Mouse (Mus musculus): Measurements from ENCODE around the gene Fam110a.

Gene Fam110a

GRCm38 (mm10) chr2:151979470-151980354, at the start of gene Fam110a:
Gene Fam110a (minus strand): TSS chr2:151980219.
- DNase-seq (ENCODE audit: low read depth, low spot score): peak; percentile 74

DNA sequence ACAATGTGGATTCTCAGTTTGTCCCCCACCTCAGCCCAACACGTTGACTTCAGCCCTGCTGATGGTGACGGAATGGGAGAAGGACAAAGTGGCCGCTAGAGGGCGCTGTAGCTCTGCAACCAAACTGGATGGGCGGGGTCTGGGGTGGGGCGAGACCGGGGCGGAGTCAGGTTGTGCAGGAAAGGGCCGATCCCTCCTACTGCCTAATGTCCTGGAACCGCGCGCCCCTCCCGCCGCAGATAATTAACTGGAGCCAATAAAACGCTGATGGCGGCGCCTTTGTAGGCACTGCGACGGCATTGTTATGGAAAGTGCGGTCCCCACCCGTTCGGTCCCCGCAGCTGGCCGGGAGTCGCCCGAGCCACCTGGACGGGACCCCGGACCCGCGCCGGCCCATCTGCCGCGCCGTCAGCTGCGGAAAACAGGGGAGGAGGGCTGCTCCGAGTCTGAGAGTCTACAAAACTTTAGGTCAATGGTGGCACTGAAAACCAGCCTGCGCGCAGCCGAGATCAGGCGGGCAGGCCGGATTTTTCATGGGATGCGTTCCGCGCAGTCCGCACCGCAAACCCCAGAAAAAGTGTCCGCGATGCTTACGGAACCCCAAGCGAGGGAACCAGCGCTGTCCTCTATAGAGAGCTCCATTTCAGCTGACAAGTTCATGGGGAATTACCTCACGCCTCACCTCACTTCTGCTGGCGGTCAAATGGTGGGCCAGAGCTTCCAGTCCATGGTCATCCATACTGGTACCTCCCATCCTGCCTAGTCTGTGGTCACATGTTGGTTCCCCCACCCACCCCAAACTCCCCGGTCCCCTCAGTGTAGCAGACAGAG, 49.4 kb upstream of the Fam110a start:
- DNase-seq (ENCODE audit: low read depth, low spot score): peak; percentile 73

DNA sequence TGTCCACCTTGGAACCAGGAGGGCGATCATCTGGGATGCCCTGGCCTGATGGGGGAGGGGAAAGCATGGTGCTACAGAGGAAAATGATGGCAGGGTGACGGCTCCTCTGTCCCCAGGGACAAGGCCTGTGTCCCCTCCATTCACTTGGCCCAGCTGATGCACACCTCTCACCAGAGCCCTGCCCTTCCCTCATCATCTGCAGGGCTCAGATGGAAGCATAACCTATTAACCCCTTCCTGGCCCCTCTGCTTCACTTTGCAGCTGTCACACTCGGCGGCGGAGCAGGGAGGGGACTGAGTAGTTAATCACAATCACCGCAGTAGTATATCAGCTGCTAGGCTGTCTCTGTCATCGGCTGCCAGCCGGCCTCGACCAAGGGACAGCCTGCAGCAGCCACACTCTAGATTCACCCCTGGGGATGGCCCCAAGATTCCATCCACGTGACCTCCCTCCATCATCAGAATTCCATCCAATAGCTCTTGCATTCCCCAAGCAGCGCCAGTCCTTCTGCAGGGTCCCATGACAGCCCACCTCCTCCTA, 44.9 kb upstream of the Fam110a start:
- DNase-seq (ENCODE audit: low read depth, low spot score): no peak

DNA sequence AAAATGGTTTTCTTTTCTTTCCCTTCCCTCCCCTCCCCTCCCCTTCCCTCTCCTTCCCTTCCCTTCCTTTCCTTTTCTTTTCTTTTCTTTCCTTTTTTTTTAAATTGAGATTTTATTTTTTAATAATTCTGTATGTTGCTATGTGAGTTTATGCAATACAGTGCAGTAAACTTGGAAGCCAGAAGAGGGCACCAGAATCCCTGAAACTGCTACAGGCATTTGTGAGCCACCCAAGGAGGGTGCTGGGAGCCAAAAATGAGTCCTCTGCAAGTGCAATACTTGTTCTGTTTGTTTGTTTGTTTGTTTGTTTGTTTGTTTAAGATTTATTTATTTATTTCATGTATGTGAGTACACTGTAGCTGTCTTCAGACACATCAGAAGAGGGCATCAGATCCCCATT, 42.0 kb upstream of the Fam110a start:
- DNase-seq (ENCODE audit: low read depth, low spot score): no peak

DNA sequence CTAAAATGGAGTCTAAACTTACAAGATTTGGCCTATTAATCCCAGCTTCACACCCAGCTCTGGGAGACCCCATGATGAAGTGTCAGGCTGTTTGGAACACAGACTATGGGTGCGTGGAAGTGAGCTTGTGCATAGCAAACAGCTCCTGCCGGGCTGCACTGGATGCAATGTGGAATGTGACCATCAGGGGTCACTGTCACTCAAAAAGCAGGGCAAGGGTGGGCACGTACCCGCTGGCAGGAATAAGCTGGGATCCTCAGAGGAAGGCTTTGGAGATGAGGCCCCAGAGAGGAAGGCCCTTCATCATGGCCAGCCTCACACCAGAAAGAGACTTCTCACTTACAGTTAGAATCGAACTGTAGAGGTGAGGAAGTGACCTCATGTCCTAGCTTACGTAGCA, 40.2 kb upstream of the Fam110a start:
- no peak for DNase-seq (ENCODE audit: low read depth, low spot score)

- no peak for DNase-seq (ENCODE audit: low read depth, low spot score)
These were observed 36.6 kb upstream of the Fam110a start for GRCm38 (mm10) chr2:152016666-152017065.

DNA sequence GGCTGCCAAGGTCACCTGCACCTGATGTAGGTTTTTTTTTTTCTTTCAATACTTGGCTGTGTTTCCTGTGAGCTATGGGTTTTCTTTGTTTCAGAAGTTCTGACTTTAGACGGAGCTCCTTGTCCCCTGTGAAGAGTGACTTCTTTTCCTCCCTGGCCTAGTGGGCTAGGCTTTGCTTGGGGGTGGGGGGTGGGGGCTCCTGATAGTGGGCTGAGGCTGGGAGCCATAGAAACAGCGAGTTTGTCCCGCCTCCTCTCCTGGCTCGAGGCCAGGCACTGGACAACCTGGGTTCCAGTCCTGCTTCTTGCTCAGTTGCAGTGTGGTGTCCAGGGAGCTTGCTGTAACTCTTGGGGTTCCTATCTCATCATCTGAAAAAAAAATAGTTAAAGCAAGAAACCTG, 36.0 kb upstream of the Fam110a start:
- DNase-seq (ENCODE audit: low read depth, low spot score): no peak

- no peak for DNase-seq (ENCODE audit: low read depth, low spot score)
These were observed 32.7 kb upstream of the Fam110a start for GRCm38 (mm10) chr2:152012701-152013100.

DNA sequence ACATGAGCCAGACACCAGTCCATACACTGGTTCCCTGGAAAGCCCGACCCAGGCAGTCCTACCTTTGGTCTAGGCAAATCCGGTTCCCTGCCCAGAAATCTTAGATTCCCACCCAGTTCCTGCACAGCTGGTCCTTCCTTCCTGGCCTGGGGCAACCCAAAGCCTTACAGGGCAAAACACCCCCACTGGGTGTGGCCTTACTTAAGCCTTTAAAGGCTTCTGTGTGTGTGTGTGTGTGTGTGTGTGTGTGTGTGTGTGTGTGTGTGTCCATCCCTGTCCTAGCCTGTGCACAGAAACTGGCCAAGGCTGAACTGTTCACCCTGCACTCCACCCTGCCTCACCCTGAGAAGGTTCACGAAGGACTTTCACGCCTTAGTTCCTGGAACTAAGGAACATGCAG, 32.2 kb upstream of the Fam110a start:
- DNase-seq (ENCODE audit: low read depth, low spot score): no peak

DNA sequence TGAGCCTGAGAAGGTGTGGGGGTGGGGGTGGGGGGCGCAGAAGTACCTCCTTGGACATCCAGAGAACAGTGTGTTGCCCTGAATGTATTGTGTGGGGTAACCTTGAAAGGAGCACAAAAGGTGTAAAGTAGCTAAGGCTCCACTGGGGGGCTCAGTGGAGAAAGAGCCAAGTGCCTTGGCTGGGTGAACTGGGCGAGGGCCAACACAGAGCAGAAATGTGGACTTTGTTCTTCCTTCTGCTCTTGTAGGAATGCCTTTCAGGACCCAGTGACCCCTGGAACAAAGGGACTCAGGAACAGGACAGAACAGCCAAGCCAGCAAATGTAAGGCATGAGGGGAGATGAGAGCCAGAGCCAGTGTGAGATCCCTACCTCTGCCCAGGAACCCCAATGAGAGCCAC, 31.7 kb upstream of the Fam110a start:
- DNase-seq (ENCODE audit: low read depth, low spot score): no peak

GRCm38 (mm10) chr2:152010661-152011060, 30.6 kb upstream of the Fam110a start:
- no peak for DNase-seq (ENCODE audit: low read depth, low spot score)

DNA sequence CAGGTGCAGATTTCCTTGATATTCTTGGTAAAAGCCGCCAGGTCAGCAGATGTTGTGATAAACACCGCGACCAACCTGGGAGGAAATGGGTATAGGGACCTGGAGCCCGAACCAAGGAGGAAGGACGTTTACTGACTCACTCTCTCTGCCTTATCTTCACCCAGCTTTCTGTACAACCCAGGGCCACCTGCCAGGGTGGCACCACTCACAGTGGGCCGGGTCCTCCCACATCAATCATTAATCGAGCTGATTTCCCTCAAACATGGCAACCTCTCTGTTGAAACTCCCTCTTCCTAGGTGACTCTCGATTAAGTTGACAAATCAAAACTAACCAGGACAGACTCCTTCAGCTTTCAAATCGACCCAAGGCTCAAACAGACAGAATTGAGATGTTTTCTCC, 30.2 kb upstream of the Fam110a start:
- DNase-seq (ENCODE audit: low read depth, low spot score): no peak

GRCm38 (mm10) chr2:152009061-152009779, 29.2 kb upstream of the Fam110a start:
- DNase-seq (ENCODE audit: low read depth, low spot score): no peak

DNA sequence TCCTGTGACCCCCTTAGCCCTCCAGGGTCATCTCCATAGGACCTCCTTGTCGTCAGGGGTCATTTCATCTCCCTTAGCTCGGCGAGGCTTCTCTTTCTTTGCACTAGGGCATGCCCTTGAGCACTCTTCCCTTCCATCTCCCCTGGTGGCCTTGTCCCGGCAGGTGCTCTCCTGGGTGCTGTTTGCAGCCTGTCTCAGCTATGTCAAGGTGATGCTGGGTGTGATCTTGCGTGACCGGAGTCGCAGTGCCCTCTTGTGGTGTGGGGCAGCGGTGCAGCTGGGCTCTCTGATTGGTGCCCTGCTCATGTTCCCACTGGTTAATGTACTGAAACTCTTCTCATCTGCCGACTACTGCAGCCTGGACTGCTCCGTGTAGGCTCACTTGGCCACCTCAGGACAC, 27.8 kb upstream of the Fam110a start:
- DNase-seq (ENCODE audit: low read depth, low spot score): no peak

- no peak for DNase-seq (ENCODE audit: low read depth, low spot score)
These were observed 22.5 kb upstream of the Fam110a start for GRCm38 (mm10) chr2:152002529-152002928.

DNA sequence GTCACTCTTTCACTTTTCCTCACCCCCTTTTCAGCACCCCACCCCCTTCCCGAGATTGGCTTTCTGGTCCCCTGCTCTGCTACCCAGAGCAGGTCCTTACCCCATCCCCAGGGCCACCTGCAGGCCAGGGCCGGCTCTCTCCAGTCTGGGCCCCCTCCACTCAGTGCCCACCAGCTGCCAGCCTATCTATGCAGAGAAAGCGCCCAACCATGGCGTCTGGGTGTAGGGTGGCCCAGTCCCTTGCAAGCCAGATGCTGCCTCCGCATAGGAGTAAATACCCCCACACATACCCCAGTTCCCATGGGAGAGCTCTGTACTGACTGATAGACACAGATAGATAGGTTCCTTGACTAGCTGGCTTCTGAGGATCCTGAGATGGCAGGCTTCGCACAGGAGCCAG, 20.7 kb upstream of the Fam110a start:
- DNase-seq (ENCODE audit: low read depth, low spot score): no peak

DNA sequence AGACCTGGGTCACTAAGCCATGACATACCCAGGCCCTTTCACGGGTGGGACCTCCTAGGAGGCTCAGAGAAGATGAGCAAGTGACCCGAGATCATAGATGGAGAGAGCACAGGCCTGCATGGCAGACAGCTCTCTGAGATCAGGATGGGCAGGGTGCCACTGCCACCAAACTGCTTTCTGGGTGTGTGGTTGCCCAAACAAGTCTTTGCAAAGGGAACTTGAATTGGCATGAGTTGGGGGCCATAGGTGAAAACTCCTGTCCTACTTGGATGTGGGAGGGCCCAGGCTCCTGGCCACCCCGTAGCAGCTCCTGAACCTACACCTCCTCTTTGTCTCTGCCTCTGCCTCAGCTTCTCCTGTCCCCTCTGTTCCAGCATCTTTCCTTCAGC, 20.3 kb upstream of the Fam110a start:
- DNase-seq (ENCODE audit: low read depth, low spot score): no peak

DNA sequence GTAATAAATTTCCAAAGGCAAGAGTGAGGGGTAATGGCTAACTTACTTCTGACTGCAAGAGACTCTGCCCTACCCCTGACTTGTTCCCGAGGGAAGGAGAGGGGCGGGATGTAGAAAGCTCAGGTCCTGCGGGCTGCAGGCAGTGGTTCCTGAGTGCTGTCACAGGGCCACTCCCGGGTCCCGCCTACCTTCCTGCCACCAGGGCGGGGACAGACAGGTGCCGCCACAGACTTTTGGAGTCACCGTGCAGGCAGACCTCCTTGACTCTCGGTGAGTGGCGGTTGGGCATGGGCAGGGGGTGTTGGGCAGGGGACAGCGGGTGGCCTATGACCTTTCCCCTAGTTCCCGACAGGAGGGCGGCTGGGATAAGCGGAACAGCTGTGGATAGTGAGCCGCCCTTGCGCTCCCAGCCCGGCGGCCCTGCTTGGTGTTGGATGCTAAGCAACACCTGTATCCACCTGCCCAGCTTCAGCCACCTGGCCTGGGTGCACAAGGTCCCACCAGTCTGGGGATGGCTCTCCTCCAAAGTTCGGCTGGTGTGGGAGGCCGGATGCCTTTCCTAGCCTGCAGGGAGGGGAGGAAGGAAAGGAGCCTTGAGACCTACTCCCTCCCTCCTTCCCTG, 19.8 kb upstream of the Fam110a start:
- no peak for DNase-seq (ENCODE audit: low read depth, low spot score)

- DNase-seq (ENCODE audit: low read depth, low spot score): no peak
These were observed 18.9 kb upstream of the Fam110a start for GRCm38 (mm10) chr2:151998932-151999331.

DNA sequence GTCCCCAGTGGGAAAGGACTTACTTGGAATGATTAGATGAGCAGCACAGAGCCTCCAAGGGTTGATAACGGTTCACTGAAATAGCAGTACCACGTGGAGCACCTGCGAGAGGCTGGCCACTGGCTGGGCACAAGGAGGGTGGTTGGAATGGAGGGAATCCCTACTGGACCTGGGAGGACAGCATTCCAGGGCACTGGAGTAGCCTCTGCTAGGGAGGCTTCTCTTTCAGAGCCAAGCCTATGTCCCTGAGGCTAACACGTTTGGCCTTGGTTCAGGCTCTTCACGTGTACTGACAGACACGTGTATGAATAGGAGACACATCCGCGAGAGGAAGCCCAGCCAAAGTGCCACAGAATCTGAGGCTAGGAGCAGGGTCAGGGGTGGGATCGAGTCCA, 18.5 kb upstream of the Fam110a start:
- no peak for DNase-seq (ENCODE audit: low read depth, low spot score)

DNA sequence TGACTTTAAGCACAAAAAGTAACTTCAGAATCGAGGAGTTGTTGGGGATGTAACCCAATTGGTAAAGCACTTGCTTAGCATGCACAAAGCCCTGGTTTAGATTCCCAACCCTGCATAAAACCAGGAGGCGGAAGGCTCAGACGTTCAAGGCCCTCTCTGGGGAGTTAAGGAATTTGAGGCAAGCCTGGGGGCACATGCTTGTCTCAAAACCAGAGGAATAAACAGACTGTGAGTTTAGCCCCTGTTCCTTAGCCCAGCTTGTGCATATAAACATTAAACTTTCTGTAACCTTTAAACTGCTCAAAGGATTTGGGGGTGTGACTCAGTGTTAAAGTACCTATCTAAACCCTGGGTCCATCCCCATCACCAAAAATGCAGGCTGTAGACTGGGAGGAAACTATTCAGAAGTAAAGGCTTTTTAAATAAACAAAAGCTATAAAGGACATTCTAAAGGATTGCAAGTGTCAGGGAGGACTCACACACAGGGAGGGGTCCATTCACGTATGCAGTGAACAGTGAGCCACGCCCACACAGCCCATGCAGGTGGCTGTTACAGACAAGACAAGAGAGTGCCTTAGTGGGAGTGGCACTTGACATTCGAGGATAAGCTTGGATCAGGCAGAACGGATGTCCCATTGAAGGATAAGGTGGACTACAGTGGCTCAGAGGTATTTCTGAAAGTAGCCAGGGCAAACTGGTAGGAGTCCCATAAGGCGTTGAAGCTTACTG, 17.9 kb upstream of the Fam110a start:
- DNase-seq (ENCODE audit: low read depth, low spot score): no peak
